Mouse (Mus musculus): ENCODE data around the gene Cdk17.

Gene Cdk17

GRCm38 (mm10) chr10:93160807-93161510, at the start of gene Cdk17:
TSS of gene Cdk17 (plus strand) at chr10:93160875.
- peak; percentile 78 for DNase-seq (ENCODE audit: low spot score)

GRCm38 (mm10) chr10:93111412-93111811, 49.3 kb upstream of the Cdk17 start:
- no peak for DNase-seq (ENCODE audit: low spot score)

GRCm38 (mm10) chr10:93112021-93112420, 48.7 kb upstream of the Cdk17 start:
- no peak for DNase-seq (ENCODE audit: low spot score)

GRCm38 (mm10) chr10:93113968-93114367, 46.7 kb upstream of the Cdk17 start:
- no peak for DNase-seq (ENCODE audit: low spot score)

GRCm38 (mm10) chr10:93114782-93115181, 45.9 kb upstream of the Cdk17 start:
- DNase-seq (ENCODE audit: low spot score), result no peak

GRCm38 (mm10) chr10:93115743-93116142, 44.9 kb upstream of the Cdk17 start:
- no peak for DNase-seq (ENCODE audit: low spot score)

- DNase-seq (ENCODE audit: low spot score), result no peak
Observed at GRCm38 (mm10) chr10:93116636-93117035, 44.0 kb upstream of the Cdk17 start.

- DNase-seq (ENCODE audit: low spot score), result no peak
Observed at GRCm38 (mm10) chr10:93119809-93120208, 40.9 kb upstream of the Cdk17 start.

- no peak for DNase-seq (ENCODE audit: low spot score)
Observed at GRCm38 (mm10) chr10:93121262-93121860, 39.3 kb upstream of the Cdk17 start.

- DNase-seq (ENCODE audit: low spot score), result no peak
Observed at GRCm38 (mm10) chr10:93122399-93123184, 38.1 kb upstream of the Cdk17 start.

GRCm38 (mm10) chr10:93123310-93123709, 37.4 kb upstream of the Cdk17 start:
- DNase-seq (ENCODE audit: low spot score), result no peak

GRCm38 (mm10) chr10:93123957-93124613, 36.6 kb upstream of the Cdk17 start:
- DNase-seq (ENCODE audit: low spot score), result no peak

- no peak for DNase-seq (ENCODE audit: low spot score)
Observed at GRCm38 (mm10) chr10:93126025-93126424, 34.6 kb upstream of the Cdk17 start.

- DNase-seq (ENCODE audit: low spot score), result no peak
Observed at GRCm38 (mm10) chr10:93128566-93128965, 32.1 kb upstream of the Cdk17 start.

GRCm38 (mm10) chr10:93129345-93129744, 31.3 kb upstream of the Cdk17 start:
- DNase-seq (ENCODE audit: low spot score), result no peak

GRCm38 (mm10) chr10:93129904-93130455, 30.7 kb upstream of the Cdk17 start:
- no peak for DNase-seq (ENCODE audit: low spot score)

- no peak for DNase-seq (ENCODE audit: low spot score)
Observed at GRCm38 (mm10) chr10:93130456-93130940, 30.2 kb upstream of the Cdk17 start.

- DNase-seq (ENCODE audit: low spot score), result no peak
Observed at GRCm38 (mm10) chr10:93131865-93132566, 28.7 kb upstream of the Cdk17 start.

GRCm38 (mm10) chr10:93138730-93139129, 21.9 kb upstream of the Cdk17 start:
- DNase-seq (ENCODE audit: low spot score), result no peak

- no peak for DNase-seq (ENCODE audit: low spot score)
Observed at GRCm38 (mm10) chr10:93140778-93141177, 19.9 kb upstream of the Cdk17 start.

- no peak for DNase-seq (ENCODE audit: low spot score)
Observed at GRCm38 (mm10) chr10:93142600-93143284, 17.9 kb upstream of the Cdk17 start.

All from testis, postnatal 10 days (tissue).